Mouse (Mus musculus): ENCODE data around the gene Tulp4. TPM values are rescaled to one million over a fixed set of nuclear protein-coding genes. Genes with fewer than 3 reads are reported as not detected.
A peak's percentile ranks its signal among the peaks of the same experiment; 100 is the strongest.
"Not testable (repeated sequence)": the region's sequence is repeated elsewhere in the genome, so short reads cannot be mapped to it uniquely, and the experiment has no call there.

Gene Tulp4
- polyA plus RNA-seq, 1 experiment from 2014 or later = 93.3 TPM

DNA sequence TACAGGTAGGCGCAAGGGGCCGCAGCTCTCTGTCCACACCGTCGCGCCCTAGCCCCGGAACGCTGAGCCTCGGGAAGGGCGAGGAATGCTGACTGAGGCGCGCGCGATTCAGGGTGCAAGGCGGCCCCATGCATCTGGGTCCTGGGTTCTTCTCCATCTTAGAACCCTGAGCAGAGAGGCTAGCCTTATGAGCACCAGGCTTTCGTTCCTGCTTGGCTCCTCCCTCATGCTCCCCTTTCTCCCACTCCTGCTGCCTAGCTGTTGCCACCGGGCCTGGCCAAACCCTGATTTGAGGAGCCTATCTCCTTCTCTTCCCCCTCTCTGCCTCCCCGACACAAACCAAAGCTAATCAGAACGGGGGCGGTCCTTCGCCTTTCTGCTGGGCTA, 150.8 kb downstream of the Tulp4 start:
- H3K27ac ChIP-seq (ENCODE audit: low read depth); H3K4me1 ChIP-seq (ENCODE audit: insufficient read depth); H3K9me3 ChIP-seq (ENCODE audit: low read depth, low read length); ATAC-seq (ENCODE audit: insufficient read depth); H3K9ac ChIP-seq; DNase-seq; H3K36me3 ChIP-seq (ENCODE audit: insufficient read depth); H3K27me3 ChIP-seq (ENCODE audit: insufficient read depth, low read length); H3K4me3 ChIP-seq (ENCODE audit: low read depth, low read length): not testable (repeated sequence)
- WGBS = 4% methylated on average over 17 of the region's 20 CpGs
- peak overlapping the region; percentile 44; the same call in 1 of the 2 replicates for H3K4me2 ChIP-seq

GRCm38 (mm10) chr17:6269876-6270831, 163.9 kb downstream of the Tulp4 start:
- H3K4me1 ChIP-seq (ENCODE audit: insufficient read depth); H3K27ac ChIP-seq (ENCODE audit: low read depth); H3K27me3 ChIP-seq (ENCODE audit: insufficient read depth, low read length); H3K9me3 ChIP-seq (ENCODE audit: low read depth, low read length); H3K36me3 ChIP-seq (ENCODE audit: insufficient read depth): not testable (repeated sequence)
- 1% methylated on average over 65 of the region's 84 CpGs for WGBS
- ATAC-seq (ENCODE audit: insufficient read depth) (peak; percentile 89), DNase-seq (peak; percentile 19)
- Histone ChIP-seq H3K9ac (peak overlapping the region; percentile 51), H3K4me2 (peak overlapping the region; percentile 60), H3K4me3 (ENCODE audit: low read depth, low read length) (peak overlapping the region; percentile 49)

DNA sequence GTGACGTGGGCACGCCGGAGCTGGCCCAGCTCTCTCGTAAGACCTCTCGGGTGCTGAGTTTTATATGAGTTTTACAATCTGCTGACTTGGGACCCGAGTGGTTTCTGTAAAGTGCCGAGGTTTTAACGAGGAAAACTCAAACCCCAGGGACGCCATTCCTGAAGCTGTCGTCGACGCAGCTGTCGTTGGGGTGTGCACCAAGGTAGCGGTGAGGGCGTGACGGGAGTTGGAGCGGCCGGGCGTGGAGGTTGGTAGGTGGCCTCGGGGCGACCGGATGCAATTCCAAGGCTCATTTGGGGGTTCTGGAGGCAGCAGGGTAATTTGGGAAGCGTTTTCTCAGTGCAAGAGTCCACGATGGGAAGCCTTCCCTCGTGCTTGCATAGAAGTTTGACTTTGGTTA, 164.6 kb downstream of the Tulp4 start:
- H3K36me3 ChIP-seq (ENCODE audit: insufficient read depth); H3K27me3 ChIP-seq (ENCODE audit: insufficient read depth, low read length); H3K9me3 ChIP-seq (ENCODE audit: low read depth, low read length); H3K27ac ChIP-seq (ENCODE audit: low read depth); H3K4me1 ChIP-seq (ENCODE audit: insufficient read depth): not testable (repeated sequence)
- WGBS = under 1% methylated on average over 23 of the region's 25 CpGs
- ATAC-seq (ENCODE audit: insufficient read depth) = peak; percentile 13; the same call in 1 of the 2 replicates
- Histone ChIP-seq H3K4me3 (ENCODE audit: low read depth, low read length) (peak overlapping the region; percentile 49), H3K9ac (peak overlapping the region; percentile 51), H3K4me2 (peak overlapping the region; percentile 60)
- peak; percentile 45 for DNase-seq

- H3K27me3 ChIP-seq (ENCODE audit: insufficient read depth, low read length); H3K27ac ChIP-seq (ENCODE audit: low read depth); H3K36me3 ChIP-seq (ENCODE audit: insufficient read depth); H3K9me3 ChIP-seq (ENCODE audit: low read depth, low read length); ATAC-seq (ENCODE audit: insufficient read depth); DNase-seq; H3K4me2 ChIP-seq; H3K4me3 ChIP-seq (ENCODE audit: low read depth, low read length); H3K4me1 ChIP-seq (ENCODE audit: insufficient read depth); H3K9ac ChIP-seq: not testable (repeated sequence)
- 76% methylated on average over 6 of the region's 6 CpGs for WGBS
Observed at GRCm38 (mm10) chr17:6271970-6272369, 165.7 kb downstream of the Tulp4 start.

- not testable (repeated sequence) for H3K9me3 ChIP-seq (ENCODE audit: low read depth, low read length); H3K27me3 ChIP-seq (ENCODE audit: insufficient read depth, low read length); H3K36me3 ChIP-seq (ENCODE audit: insufficient read depth); H3K27ac ChIP-seq (ENCODE audit: low read depth); H3K4me3 ChIP-seq (ENCODE audit: low read depth, low read length); H3K4me2 ChIP-seq; H3K9ac ChIP-seq; H3K4me1 ChIP-seq (ENCODE audit: insufficient read depth); DNase-seq; ATAC-seq (ENCODE audit: insufficient read depth)
- WGBS = 92% methylated on average over 4 of the region's 6 CpGs
Observed at GRCm38 (mm10) chr17:6274693-6275092, 168.5 kb downstream of the Tulp4 start.

GRCm38 (mm10) chr17:6279205-6279604, 173.0 kb downstream of the Tulp4 start:
- WGBS = 36% methylated on average over 8 of the region's 8 CpGs
- H3K36me3 ChIP-seq (ENCODE audit: insufficient read depth); H3K9me3 ChIP-seq (ENCODE audit: low read depth, low read length); H3K4me2 ChIP-seq; H3K4me3 ChIP-seq (ENCODE audit: low read depth, low read length); H3K27ac ChIP-seq (ENCODE audit: low read depth); H3K9ac ChIP-seq; H3K27me3 ChIP-seq (ENCODE audit: insufficient read depth, low read length); H3K4me1 ChIP-seq (ENCODE audit: insufficient read depth): not testable (repeated sequence)
- ATAC-seq (ENCODE audit: insufficient read depth) (peak; percentile 82), DNase-seq (peak; percentile 43)

GRCm38 (mm10) chr17:6279772-6280171, 173.5 kb downstream of the Tulp4 start:
- not testable (repeated sequence) for H3K9me3 ChIP-seq (ENCODE audit: low read depth, low read length); H3K4me1 ChIP-seq (ENCODE audit: insufficient read depth); H3K36me3 ChIP-seq (ENCODE audit: insufficient read depth); H3K4me2 ChIP-seq; H3K27me3 ChIP-seq (ENCODE audit: insufficient read depth, low read length); H3K4me3 ChIP-seq (ENCODE audit: low read depth, low read length); H3K9ac ChIP-seq; H3K27ac ChIP-seq (ENCODE audit: low read depth); DNase-seq
- 90% methylated on average over 7 of the region's 10 CpGs for WGBS
- ATAC-seq (ENCODE audit: insufficient read depth) = 0 out of 2 replicates have a peak, but pooled peaks have one; percentile 5

GRCm38 (mm10) chr17:6280513-6280912, 174.3 kb downstream of the Tulp4 start:
- DNase-seq; H3K36me3 ChIP-seq (ENCODE audit: insufficient read depth); H3K4me1 ChIP-seq (ENCODE audit: insufficient read depth); H3K4me3 ChIP-seq (ENCODE audit: low read depth, low read length); H3K9me3 ChIP-seq (ENCODE audit: low read depth, low read length); H3K27me3 ChIP-seq (ENCODE audit: insufficient read depth, low read length); H3K9ac ChIP-seq; H3K27ac ChIP-seq (ENCODE audit: low read depth); ATAC-seq (ENCODE audit: insufficient read depth); H3K4me2 ChIP-seq: not testable (repeated sequence)
- 93% methylated on average over 14 of the region's 19 CpGs for WGBS

- not testable (repeated sequence) for H3K27me3 ChIP-seq (ENCODE audit: insufficient read depth, low read length); H3K36me3 ChIP-seq (ENCODE audit: insufficient read depth); H3K4me3 ChIP-seq (ENCODE audit: low read depth, low read length); H3K9me3 ChIP-seq (ENCODE audit: low read depth, low read length); H3K27ac ChIP-seq (ENCODE audit: low read depth); ATAC-seq (ENCODE audit: insufficient read depth); H3K4me2 ChIP-seq; H3K9ac ChIP-seq; H3K4me1 ChIP-seq (ENCODE audit: insufficient read depth); DNase-seq
- 92% methylated on average over 7 of the region's 10 CpGs for whole genome bisulfite sequencing
Observed at GRCm38 (mm10) chr17:6283137-6283536, 176.9 kb downstream of the Tulp4 start.

GRCm38 (mm10) chr17:6286169-6286568, 179.9 kb downstream of the Tulp4 start:
- H3K36me3 ChIP-seq (ENCODE audit: insufficient read depth); H3K27me3 ChIP-seq (ENCODE audit: insufficient read depth, low read length); H3K27ac ChIP-seq (ENCODE audit: low read depth); H3K9ac ChIP-seq; H3K9me3 ChIP-seq (ENCODE audit: low read depth, low read length); ATAC-seq (ENCODE audit: insufficient read depth); H3K4me3 ChIP-seq (ENCODE audit: low read depth, low read length); H3K4me1 ChIP-seq (ENCODE audit: insufficient read depth); H3K4me2 ChIP-seq; DNase-seq: not testable (repeated sequence)
- 92% methylated on average over 5 of the region's 5 CpGs for WGBS

All from lung, embryonic 14.5 days (tissue).